Mouse (Mus musculus) ES-E14 (cell line): Measurements from ENCODE around the gene Cd36.

ENCODE experiments used
- CHD2 ChIP-seq: IDR thresholded peaks from 2 replicates; pipeline ENCODE4 v1.6.1; 2014; ENCODE audit warnings: mild to moderate bottlenecking, low read depth, low read length, inconsistent platforms
- ZC3H11A ChIP-seq: IDR thresholded peaks from 2 replicates; pipeline ENCODE4 v1.6.1; 2012; ENCODE audit warnings: low read depth, mild to moderate bottlenecking, inconsistent platforms, low read length, borderline replicate concordance
- ZNF384 ChIP-seq: IDR thresholded peaks from 2 replicates; pipeline ENCODE4 v1.6.1; 2012; ENCODE audit warnings: low read depth, low read length, inconsistent platforms

- TF ChIP-seq ZNF384, result no peak
- no peak for TF ChIP-seq CHD2
- TF ChIP-seq ZC3H11A, result no peak
These were observed 31.3 kb downstream of the Cd36 start for GRCm38 (mm10) chr5:17857262-17857661.
